Mouse (Mus musculus) bone marrow macrophage, adult 2 months (primary cell): ENCODE data around the gene Ppp1r8.

Source experiments
- CTCF ChIP-seq: IDR thresholded peaks from 2 replicates; pipeline ENCODE4 v1.5.1; 2012; ENCODE audit warnings: low read depth, mild to moderate bottlenecking, low read length, moderate library complexity
- POLR2A ChIP-seq: IDR thresholded peaks from 2 replicates; pipeline ENCODE4 v1.6.1; 2012; ENCODE audit warnings: mild to moderate bottlenecking, low read depth, low read length, borderline replicate concordance

- TF ChIP-seq CTCF (no peak), POLR2A (no peak)
Measured at GRCm38 (mm10) chr4:132803212-132803611, 39.8 kb downstream of the Ppp1r8 start.
